Mouse (Mus musculus) retina, adult 2 months (tissue): ENCODE results near the gene Peak1.

ENCODE experiments used
- DNase-seq: peaks from one replicate; pipeline ENCODE4 v3.0.0-alpha.2; 2012; ENCODE audit warnings: low read depth, low spot score

Gene Peak1

DNA sequence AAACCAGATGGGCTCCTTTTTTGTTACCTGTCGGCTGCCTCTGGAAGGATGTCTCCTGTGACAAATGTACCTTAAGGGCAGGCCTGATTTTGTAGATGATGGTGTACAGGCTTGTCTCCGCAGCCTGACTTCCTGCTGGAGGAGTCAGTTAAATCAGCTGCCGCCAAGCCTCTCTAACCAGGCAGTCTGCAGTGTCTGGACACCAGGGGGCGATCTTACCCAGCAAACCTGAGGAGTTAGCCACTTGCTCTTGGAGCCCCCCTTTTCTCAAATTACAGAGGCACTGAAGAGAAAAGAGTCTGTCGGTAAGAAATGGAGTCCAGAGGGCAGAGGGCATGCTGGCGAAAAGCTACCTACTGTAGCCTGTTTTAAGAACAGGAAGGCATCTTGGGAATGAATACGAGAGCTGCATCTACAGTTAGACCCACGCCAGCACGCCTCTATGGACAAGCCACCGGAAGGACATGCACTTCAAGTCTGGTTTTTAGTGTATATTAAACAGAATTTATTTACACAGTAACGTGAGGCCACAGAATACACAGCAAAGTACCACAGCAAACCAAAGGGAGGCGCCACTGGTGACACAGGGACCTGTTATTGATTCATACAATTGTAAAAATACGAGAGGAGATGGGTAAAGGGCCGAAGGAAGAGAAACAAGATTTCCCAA, 217.1 kb downstream of the Peak1 start:
- peak; percentile 50 for DNase-seq

DNA sequence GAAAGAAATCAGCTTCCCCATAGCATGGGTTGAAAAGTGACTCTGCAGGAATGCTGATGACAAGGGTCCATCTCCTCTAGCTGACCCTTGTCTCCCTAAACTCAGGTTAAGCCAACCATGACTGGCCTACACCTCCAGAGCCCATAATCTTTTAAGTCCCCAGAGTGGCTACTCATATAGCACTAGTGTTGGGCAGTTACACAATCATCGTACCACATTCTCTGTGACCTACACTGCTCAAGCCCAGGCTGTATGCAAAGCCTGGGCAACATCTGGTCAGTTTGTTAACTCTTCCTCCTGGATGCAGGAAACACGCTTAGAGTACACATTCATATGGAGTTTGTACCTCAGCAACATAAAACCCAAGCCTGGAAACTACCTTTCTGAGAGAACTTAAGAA, 217.7 kb downstream of the Peak1 start:
- DNase-seq, result no peak

DNA sequence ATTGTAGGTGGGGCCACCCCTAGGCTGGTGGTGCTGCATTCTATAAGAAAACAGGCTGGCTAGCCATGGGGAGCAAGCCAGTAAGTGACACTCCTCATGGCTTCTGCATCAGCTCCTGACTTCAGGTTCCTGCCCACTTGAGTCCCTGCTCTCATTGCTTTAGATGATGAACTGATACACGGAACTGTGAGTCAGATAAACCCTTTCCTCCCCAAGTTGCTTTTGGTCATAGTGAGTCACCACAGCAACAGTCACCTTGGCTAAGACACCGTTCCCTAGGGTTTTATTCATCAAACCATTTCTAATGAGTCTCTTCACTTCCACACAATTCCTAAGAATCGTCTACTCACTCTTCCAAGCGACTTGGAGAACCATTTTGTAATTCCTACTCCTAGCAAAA, 220.9 kb downstream of the Peak1 start:
- no peak for DNase-seq

DNA sequence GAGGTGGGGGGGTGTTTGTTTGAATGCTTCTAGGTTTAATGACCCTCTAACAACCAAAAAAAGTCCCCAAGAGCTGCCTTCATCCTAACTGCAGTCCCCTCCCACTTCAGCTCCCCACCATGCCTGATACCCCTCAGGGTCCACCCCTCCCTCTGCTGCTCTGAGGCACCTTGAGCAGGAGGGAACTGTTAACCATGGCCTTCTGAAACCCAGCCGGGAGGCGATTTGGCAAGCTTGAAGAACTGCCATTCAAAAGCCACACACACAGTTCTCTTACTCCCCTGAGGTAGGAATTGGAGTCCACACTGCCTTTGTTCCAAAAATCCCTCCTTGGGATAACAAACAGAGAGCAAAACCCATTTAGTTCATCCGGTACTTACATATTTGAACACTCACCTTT, 222.7 kb downstream of the Peak1 start:
- DNase-seq, result no peak

DNA sequence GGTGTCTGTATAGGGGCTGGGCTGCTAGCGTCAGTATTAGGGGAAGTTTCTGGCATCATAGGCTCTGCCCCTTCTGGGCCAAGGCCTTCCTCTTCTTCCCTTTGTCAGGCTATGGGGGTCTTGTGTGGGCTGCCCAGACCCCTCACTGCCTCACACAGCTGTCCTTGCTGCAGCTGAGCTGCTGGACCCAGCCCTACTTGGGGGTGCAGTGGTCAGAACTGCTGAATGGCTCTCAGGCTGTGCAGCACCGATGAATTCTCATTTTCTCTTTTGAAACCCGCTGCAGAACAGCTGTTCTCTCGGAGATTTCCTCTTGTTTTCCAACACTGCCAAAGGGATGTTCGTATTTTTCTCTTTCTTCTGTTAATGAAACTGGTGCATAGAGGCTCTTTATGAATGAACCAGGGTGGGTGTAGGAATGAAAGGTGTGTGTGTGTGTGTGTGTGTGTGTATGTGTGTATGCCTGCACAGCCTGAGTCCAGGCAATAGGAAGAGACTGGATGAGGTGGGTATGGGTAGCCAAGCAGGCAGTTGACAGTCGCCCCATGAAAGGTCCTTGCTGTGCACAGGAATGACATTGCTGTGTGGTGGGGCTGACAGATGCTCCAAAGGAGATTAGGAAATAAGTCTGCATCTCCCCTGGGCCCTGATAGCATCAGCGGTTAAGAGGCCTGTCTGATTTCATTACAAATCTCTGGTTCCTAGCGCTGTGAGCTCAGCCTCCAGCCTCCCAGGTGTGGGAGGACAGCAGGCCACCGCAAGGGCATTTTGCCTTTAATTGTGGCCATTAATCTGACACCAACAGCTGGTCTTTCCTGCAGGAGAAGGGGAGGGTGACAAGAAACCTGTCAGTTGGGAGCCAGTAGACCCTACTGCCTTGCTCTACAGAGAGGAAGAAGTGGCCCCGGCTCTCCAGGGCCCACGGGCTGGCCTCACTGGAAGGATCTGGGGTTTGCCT, 226.1 kb downstream of the Peak1 start:
- DNase-seq, result no peak

DNA sequence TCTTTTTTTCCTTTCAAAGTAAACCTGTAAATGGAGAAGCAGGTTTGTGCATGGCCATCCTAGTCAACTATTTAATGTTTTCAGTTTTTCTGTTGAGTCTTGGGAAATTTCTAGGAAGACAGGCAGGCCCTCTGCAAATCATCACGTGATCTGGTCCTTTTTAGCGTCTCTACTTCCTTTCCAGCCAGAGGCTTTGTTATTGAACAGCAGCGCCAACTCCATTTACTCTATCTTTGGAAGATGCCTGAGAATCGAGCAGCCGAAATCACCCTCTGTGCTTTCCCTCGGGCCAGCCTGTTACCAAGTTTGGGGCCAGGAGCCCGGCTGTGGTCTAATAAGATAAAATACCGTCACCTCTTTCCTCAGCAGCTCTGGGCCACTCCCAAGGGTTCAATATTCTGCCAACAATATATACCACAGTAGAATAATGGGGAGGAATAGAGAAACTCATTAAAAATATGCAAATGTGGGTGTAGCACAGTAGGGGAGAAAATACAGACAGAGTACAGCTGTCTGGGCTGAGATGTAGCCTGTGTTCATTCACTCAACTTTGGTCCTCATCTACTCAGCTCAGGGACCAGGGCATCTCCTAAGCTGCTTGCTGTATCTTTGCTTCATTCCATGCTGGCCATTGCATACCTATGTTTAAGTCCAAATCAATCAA, 237.6 kb downstream of the Peak1 start:
- DNase-seq, result no peak

DNA sequence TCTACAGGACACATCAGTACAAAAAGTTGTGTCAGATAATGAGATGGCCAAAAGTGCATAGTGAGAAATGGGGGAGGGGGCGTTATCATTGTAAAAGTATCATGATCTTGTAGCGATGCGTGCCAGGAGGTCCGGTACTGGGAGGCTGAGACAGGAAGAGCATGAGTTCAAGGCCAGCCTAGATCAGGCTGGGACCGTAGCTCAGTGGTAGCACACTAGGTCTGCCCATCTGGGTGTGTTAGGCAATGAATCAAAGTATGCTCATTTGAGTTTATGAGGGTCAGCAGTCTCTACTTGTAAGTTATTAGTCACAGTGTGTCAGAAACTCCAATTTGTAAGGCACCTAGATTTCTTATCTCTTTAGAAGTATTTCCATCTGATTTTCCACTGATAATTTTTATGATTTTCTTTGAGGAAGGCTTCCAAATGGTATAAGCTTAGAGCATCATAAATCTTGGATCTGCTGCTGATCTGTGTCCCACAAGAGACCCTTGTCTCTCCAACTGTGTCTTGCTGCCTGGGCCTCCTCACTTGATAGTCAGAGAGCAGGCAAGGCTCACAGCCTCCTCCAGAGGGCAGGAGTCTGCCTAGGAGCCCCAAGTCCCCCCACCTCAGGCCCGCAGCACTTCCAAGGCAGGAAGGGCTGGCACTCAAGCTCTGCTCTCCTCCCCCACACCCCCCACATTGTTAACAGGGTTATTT, 238.3 kb downstream of the Peak1 start:
- no peak for DNase-seq

DNA sequence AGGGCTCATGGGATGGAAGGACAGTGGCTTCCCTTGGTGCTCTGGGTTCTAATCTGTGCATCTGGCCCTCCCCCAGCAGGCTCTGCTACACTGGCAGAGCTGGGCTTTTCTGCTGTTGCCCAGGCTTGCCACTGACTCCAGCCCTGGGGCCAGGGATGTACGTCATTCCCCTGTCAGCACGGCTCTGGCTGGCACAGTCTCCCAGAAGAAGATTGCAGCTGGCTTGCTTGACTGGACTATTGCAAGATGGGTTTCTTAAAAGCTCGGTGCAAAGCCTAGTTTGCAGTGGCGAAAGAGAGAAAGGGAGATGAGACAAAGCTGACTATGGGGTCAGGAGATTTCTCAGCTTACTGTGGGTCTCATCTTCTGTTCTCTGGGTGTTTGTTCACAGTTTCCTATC, 240.5 kb downstream of the Peak1 start:
- DNase-seq, result no peak

DNA sequence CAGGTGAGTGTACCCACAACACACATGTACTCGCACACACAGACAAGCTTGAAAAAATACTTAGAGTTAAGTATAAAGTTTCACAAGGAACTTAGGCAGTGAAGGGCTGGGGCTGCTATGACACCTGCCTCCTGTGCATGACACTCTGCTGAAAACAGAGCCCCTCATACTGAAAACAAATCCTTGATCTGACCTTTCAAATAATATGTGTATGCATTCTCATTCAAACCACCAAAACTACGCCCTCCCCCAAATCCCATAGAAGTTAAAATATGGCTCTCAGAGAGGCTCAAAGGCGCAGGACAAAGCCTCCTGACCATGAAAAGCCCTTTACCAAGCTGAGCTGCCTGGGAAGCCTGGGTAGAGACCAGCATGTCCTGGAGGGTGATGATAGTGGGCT, 242.6 kb downstream of the Peak1 start:
- DNase-seq, result no peak

DNA sequence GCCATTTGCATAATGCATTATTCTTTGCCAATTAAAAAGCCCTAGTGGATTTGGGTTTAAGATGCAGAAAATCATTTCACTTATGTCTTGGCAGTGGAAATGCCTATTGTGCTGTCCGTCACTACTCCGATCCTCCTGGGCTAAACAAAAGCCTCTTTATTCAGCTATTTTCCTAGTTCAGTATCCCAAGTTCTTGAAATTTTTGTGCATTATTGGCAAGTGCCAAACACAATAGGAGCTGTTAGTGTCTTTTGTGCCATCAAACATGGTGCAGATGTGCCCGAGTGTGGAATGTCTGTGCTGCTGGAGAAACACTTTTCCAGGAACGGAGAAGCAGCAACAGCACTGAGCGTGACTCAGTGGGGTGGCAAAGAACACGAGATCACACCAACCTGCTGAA, 250.2 kb downstream of the Peak1 start:
- no peak for DNase-seq

DNA sequence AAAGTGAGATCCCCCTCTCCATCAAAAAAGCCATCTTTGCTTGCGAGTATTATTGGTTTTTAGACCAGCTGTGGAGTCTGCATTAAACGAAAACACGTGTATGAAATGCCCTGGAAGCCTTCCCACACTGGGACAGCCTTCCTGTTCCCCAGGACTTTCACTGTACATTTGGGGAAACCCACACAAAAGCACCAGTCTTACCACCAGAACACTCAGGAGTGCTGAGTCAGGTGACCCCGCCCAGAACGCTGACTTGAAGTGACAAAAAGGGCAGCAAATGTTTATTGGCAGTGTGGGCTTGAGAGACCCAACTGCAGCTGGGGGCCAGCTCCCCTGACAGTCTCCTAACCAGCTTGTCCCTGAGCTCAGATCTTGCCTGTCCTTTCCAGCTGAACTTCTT, 251.7 kb downstream of the Peak1 start:
- DNase-seq, result no peak

DNA sequence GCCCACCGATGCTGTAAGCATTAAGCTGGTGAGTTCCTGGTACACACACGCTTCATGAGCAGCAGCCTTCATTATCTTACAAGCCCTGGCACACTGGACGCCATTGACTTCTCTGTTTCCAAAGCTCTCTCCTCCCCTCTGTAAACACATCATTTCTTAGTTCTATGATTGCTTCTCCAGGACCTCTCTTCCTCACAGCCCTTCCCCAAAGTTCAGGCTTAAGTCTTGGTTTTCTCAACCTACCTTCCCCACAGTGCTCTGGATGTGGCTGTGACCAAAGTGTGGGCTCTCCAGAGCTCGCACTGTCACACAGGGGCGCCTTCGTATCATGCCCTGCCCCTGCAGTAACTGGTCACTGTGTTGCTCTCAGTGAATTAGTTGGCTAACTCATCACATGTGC, 252.5 kb downstream of the Peak1 start, which contains the start of gene Tspan3:
TSS of gene Tspan3 (minus strand) at position 101 of the 400 bp plus-strand sequence.
- DNase-seq, result no peak

DNA sequence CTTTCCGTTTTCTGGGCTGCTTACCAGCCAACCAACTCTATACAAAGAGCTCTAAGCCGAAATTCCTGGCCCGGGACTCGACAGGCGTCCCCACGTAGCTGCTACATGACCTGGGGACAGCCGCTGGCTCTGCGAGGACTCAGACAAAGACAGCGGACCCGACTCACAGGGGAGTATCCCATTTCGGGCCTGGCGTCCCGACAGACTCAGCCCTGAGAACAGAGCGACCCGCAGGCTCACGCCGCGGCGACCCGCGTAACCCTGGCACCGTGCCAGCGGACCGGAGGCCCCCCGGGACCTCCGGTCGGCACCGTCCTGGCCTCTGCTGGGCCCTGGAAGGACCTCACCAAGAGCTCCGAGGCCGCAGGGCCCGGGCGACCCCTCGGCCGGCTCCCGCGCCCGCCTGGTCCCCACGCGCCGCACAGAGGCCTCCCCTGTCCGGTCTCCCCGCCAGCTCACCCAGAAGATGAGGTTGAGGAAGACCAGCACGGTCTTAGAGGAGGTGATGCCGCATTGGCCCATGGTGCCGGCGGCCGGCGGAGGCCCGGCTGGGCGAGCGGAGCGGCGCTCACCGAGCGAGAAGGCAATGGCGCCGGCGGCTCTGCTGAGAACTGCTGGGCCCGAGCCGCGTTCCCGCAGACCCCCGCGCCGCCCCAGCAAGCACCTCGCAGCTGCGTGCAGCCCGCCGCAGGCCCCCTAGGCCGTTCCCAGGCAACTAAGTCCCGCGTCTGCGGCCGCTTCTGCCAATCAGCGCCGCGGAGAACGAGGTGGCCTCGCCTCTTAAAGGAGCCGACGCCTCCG, 257.3 kb downstream of the Peak1 start:
- DNase-seq, result peak; percentile 70

DNA sequence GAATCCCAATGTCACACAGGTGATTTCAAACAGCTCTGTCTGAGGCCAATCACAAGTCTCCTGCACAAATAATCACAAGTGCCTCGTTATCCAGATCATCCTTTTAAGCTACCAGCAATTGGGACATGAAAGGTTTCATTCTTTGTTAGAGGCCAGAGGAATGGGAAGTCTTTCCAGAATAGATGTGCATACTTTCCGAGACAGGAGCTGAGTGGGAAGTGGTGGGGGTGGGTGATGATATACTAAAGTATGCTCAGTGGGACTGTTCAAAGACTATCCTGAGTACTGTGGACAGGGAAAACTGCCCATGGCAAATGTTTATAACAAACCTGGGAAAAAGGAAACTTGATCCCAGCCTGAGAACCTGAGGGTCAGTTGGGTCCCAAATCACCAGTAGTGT, 258.4 kb downstream of the Peak1 start:
- no peak for DNase-seq

DNA sequence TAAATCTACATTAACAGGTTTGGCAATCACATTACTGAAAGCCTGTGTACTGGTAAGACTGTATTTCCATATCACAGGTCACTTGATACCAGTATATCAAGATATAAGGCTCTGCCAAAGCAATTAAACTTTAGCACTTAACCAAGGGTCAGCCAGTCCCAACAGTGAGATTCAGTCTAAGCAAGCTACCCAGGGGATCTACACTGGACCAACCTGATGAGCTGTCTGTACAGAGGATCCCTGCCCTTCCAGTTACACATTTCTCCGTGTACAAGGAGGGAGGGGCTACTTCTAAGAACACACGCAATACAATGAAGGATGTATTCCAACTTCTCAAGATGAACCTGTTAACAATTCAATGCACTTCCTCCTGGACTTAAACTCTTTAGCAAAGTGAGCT, 259.8 kb downstream of the Peak1 start:
- DNase-seq, result no peak

DNA sequence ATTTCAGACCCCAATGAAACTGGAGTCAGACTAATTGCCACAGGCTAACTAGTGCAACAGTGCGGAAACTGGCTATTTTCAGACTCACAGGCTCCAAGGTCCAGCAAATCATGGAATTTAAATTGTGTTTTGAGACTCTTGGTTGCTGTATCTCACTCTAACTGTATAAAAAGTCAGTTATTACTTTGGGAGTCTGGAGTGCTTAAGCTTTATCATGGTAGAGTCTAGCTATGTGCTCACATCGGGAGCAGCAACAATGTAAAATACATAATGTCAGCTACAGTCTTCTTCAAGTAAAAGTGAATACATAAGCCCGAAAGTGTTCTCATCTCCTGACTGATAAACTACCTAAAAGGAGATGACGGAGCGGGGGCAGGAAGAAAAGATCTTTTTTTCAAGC, 263.3 kb downstream of the Peak1 start:
- DNase-seq, result no peak

DNA sequence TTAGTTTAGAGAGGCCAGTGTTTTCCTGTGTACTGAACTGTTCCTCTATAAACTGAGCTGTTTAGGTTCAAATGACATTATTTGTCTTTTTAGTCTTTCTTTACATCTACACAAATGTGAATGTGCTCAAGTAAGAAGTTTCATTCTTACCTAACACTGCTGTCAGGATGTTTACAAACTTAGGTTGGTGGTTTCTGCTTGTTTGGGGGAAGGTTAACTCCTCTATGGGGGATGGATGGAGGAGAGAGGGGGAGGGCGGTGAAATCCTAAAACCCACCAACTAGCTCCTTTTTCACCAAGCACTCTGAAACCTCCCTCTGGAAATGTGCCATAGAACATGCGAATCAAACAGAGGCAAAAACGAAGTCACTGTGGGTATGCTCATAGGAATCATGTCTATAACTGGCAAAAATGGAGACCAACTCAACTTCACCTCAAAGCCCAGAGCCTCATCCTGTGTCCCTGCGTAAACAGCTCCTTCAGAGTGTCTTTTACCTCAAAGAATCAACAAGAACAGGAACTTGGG, 265.3 kb downstream of the Peak1 start:
- no peak for DNase-seq

DNA sequence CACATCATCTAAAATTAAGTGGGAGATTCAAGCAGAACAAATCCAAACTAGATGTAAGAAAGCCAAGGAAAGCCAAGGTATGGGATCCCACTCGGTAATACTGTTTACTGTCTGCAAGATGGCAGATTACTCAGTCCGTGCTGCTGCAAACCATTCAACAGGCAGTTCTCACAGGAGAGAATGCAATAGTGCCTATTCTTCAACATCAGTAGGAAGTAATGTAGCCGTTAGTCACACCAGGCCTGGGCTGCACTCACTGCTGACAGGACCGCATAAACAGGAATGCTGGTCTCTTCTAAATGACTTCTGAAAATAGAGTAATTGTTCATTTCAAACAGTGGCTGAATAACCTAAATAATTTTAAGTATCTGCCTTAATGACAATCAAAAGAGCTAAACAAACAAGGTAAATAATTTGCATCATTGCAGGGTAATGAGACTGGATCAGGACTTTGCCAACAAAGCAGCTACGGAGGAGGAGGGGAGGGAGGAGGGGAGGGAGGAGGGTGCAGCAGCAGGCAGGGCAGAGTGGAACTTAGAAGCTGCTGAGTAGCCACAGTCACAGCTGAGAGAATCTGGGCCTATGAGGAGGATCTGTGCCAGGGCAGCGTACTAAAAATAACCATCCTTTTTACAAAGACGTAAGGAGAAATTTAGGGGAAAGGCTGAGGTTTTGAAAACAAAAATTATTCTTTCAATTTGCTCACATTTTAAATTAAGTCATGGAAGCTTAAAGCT, 266.0 kb downstream of the Peak1 start:
- no peak for DNase-seq
